Mouse (Mus musculus): Measurements from ENCODE around the gene Gm20715. TPM values are rescaled to one million over a fixed set of nuclear protein-coding genes. Genes with fewer than 3 reads are reported as not detected.
"Not testable (repeated sequence)": the region's sequence is repeated elsewhere in the genome, so short reads cannot be mapped to it uniquely, and the experiment has no call there.

Gene Gm20715
- polyA plus RNA-seq, 1 experiment: 2.4 TPM

DNA sequence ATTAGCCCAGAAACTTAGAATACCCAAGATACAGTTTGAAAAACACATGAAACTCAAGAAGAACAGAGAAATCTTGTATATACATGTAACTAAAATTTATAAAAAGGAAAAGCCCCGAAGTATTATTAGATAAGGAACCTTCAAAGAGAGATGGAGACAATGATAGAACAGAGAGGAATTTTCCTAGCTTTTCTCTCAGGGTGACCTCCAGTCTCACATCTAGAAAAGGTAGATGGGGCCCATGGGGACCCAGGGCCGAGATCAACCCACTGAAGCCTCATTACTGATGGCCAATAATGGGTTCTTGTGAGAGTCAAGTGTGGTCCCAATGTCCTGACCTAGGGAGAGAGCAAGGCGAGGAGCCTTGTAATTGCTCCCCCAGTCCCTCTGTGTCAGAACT lies 28.3 kb downstream of the Gm20715 start, which contains the start of gene Olfr1344:
Gene Olfr1344 (plus strand): TSS at position 301 of the 400 bp plus-strand sequence.
- no peak for TF ChIP-seq CTCF (IDR thresholded peaks at IDR 0.05; ENCODE audit: control insufficient read depth, insufficient read depth, insufficient replicate concordance, low read depth, low read length)
- no peak for TF ChIP-seq POLR2A (IDR thresholded peaks at IDR 0.05; ENCODE audit: control insufficient read depth, low read depth, low read length)
- Histone ChIP-seq H3K4me1 (ENCODE audit: control insufficient read depth, insufficient read depth, low read length) (peaks cover 10% of the 10 kb centered on the region), H3K27ac (ENCODE audit: control insufficient read depth, insufficient read depth, low read depth, low read length) (no peak within 1 kb of the TSS), H3K4me3 (ENCODE audit: control insufficient read depth, low read depth, low read length) (no peak within 1 kb of the TSS), H3K27me3 (ENCODE audit: control insufficient read depth, insufficient read depth, low read length) (no peaks in the 10 kb centered on the region), H3K36me3 (ENCODE audit: control insufficient read depth, insufficient read depth, low read length) (no peaks in the 10 kb centered on the region)

DNA sequence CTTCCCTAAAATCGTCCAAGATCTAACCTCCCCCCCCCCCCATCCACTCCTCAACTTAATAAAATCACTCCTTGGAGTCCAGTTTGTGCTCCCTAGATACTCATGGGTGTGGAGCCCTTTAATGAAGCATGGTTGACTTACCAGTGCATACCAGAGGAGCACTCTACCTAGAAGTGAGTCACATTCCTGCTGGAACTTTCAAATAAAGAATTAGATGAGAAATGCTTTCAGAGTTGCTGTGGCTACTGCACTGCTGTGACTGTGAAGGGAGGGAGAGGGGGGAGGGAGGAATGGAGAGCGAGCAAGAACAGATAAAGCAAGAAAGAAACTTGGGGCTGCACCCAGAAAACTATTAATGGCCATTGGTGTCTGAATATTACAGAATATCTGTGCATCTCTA lies 31.1 kb downstream of the Gm20715 start:
- no peaks in the 10 kb centered on the region for H3K27me3 ChIP-seq (ENCODE audit: control insufficient read depth, insufficient read depth, low read length)
- no peaks in the 10 kb centered on the region for H3K36me3 ChIP-seq (ENCODE audit: control insufficient read depth, insufficient read depth, low read length)
- H3K4me1 ChIP-seq (ENCODE audit: control insufficient read depth, insufficient read depth, low read length): peaks cover 5% of the 10 kb centered on the region
- no peak overlapping the region for H3K27ac ChIP-seq (ENCODE audit: control insufficient read depth, insufficient read depth, low read depth, low read length)
- H3K4me3 ChIP-seq (ENCODE audit: control insufficient read depth, low read depth, low read length): no peak overlapping the region
- no peak for TF ChIP-seq POLR2A (IDR thresholded peaks at IDR 0.05; ENCODE audit: control insufficient read depth, low read depth, low read length)
- TF ChIP-seq CTCF (IDR thresholded peaks at IDR 0.05; ENCODE audit: control insufficient read depth, insufficient read depth, insufficient replicate concordance, low read depth, low read length): no peak

DNA sequence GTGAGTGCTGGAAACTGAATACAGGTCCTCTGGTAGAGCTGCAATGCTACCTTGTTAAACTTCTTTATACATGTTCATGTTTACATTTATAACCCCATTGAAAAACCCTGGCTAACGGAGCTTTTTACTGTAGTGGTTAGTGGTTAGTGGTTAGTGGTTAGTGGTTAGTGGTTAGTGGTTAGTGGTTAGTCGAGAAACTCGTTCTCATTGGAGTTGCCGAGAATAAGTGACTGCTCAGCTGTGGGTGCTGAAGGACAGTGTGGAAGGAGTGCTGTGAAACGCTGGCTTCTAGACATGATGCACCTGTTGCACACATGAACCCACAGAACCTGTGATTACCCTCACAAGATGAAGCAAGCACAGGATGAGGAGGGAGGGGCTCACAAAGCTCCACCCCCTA lies 37.7 kb downstream of the Gm20715 start:
- Histone ChIP-seq H3K27ac (ENCODE audit: control insufficient read depth, insufficient read depth, low read depth, low read length) (no peak overlapping the region), H3K4me1 (ENCODE audit: control insufficient read depth, insufficient read depth, low read length) (no peaks in the 10 kb centered on the region), H3K36me3 (ENCODE audit: control insufficient read depth, insufficient read depth, low read length) (no peaks in the 10 kb centered on the region), H3K27me3 (ENCODE audit: control insufficient read depth, insufficient read depth, low read length) (no peaks in the 10 kb centered on the region), H3K4me3 (ENCODE audit: control insufficient read depth, low read depth, low read length) (no peak overlapping the region)
- no peak for TF ChIP-seq CTCF (IDR thresholded peaks at IDR 0.05; ENCODE audit: control insufficient read depth, insufficient read depth, insufficient replicate concordance, low read depth, low read length)
- TF ChIP-seq POLR2A (IDR thresholded peaks at IDR 0.05; ENCODE audit: control insufficient read depth, low read depth, low read length): no peak

DNA sequence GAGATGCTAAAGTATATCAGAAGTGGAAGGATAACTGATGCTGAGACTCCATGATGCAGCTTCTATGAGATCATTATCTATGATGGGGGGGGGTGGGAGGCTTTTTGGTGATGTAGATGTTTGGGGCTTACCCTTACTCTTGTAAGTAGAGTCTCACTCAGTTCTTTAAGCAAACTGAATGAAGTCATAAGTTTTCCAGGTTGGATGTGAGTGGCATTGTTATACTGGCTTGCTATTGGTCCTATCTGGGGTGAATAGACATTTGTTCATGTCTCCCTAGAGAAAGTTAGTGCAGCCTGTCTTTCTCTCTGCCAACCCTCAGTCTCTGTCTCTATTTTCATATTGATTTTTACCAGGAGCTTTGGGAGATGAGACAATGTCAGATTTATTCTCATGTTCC lies 45.8 kb downstream of the Gm20715 start, which contains the start of gene Olfr1336:
Gene Olfr1336 (plus strand): TSS at position 301 of the 400 bp plus-strand sequence.
- H3K4me3 ChIP-seq (ENCODE audit: control insufficient read depth, low read depth, low read length): no peak within 1 kb of the TSS
- no peak for TF ChIP-seq POLR2A (IDR thresholded peaks at IDR 0.05; ENCODE audit: control insufficient read depth, low read depth, low read length)
- no peak for TF ChIP-seq CTCF (IDR thresholded peaks at IDR 0.05; ENCODE audit: control insufficient read depth, insufficient read depth, insufficient replicate concordance, low read depth, low read length)
- H3K27ac ChIP-seq (ENCODE audit: control insufficient read depth, insufficient read depth, low read depth, low read length): no peak within 1 kb of the TSS
- H3K27me3 ChIP-seq (ENCODE audit: control insufficient read depth, insufficient read depth, low read length): no peaks in the 10 kb centered on the region
- no peaks in the 10 kb centered on the region for H3K4me1 ChIP-seq (ENCODE audit: control insufficient read depth, insufficient read depth, low read length)
- H3K36me3 ChIP-seq (ENCODE audit: control insufficient read depth, insufficient read depth, low read length): no peaks in the 10 kb centered on the region

DNA sequence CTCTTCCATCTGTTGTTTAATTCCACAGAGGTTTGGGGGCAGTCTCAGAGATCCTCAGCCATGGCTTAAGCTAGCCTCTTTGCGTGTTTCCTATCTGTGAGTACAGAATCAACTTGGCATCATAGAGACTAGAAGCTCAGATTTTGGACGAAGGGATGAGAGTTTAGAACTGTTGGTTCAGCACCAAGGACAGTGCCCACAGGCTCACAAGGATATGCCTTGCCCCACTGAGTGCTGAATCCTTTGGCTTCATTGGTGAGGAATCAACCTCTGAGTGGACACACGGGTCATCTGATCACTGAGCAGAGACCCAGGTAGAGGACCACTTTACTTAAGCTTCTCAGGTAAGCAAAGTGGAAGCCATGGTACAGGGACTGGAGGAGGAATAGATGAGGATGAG lies 46.3 kb downstream of the Gm20715 start:
- TF ChIP-seq POLR2A (IDR thresholded peaks at IDR 0.05; ENCODE audit: control insufficient read depth, low read depth, low read length) (no peak), CTCF (IDR thresholded peaks at IDR 0.05; ENCODE audit: control insufficient read depth, insufficient read depth, insufficient replicate concordance, low read depth, low read length) (no peak)
- H3K27me3 ChIP-seq (ENCODE audit: control insufficient read depth, insufficient read depth, low read length): no peaks in the 10 kb centered on the region
- H3K4me3 ChIP-seq (ENCODE audit: control insufficient read depth, low read depth, low read length): no peak overlapping the region
- H3K27ac ChIP-seq (ENCODE audit: control insufficient read depth, insufficient read depth, low read depth, low read length): no peak overlapping the region
- H3K36me3 ChIP-seq (ENCODE audit: control insufficient read depth, insufficient read depth, low read length): no peaks in the 10 kb centered on the region
- no peaks in the 10 kb centered on the region for H3K4me1 ChIP-seq (ENCODE audit: control insufficient read depth, insufficient read depth, low read length)

DNA sequence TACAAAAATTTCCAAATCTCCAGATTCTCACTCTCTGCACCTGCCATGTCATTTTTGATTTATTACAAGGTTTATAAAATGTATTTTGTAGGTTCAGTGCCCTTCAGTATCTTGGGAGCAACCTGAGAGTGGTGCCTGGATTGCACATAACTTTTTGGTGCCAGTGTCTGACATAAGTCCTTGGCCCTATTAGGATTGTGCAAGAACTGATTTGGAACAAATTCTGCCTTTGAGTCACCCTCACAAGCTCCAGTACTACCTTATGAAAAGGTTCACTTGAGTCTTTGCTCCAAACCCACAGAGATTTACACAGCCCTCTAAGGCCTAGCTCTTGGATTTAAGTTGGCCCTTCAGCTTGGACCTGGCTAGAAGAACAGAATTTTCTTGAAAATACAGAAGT lies 56.9 kb downstream of the Gm20715 start, which contains the start of gene Olfr1346:
Gene Olfr1346 (plus strand): TSS at position 151 of the 400 bp plus-strand sequence.
- H3K36me3 ChIP-seq (ENCODE audit: control insufficient read depth, insufficient read depth, low read length): no peaks in the 10 kb centered on the region
- H3K4me1 ChIP-seq (ENCODE audit: control insufficient read depth, insufficient read depth, low read length): no peaks in the 10 kb centered on the region
- no peaks in the 10 kb centered on the region for H3K27me3 ChIP-seq (ENCODE audit: control insufficient read depth, insufficient read depth, low read length)
- H3K4me3 ChIP-seq (ENCODE audit: control insufficient read depth, low read depth, low read length): no peak within 1 kb of the TSS
- TF ChIP-seq POLR2A (IDR thresholded peaks at IDR 0.05; ENCODE audit: control insufficient read depth, low read depth, low read length) (no peak), CTCF (IDR thresholded peaks at IDR 0.05; ENCODE audit: control insufficient read depth, insufficient read depth, insufficient replicate concordance, low read depth, low read length) (no peak)
- no peak within 1 kb of the TSS for H3K27ac ChIP-seq (ENCODE audit: control insufficient read depth, insufficient read depth, low read depth, low read length)

DNA sequence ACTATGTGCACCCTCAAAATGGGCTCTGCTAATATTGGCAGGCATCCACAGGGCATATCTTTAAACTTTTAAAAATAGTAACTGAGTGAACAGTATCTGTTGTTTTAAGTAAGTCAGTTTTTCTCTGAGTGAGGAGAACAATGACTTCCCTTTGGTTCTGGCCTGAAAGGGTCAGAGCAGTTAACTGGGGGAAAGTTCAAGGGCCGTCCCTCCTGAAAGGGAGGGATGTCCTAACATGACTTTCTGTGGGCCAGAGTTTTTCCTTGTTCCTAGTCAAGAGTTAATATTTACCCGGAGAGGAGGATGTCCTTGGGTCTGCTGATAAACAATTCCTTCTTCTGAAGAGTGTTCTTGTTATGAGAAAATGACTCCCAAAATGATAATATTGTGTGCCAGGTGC lies 67.6 kb downstream of the Gm20715 start:
- H3K27me3 ChIP-seq (ENCODE audit: control insufficient read depth, insufficient read depth, low read length); H3K4me1 ChIP-seq (ENCODE audit: control insufficient read depth, insufficient read depth, low read length); H3K27ac ChIP-seq (ENCODE audit: control insufficient read depth, insufficient read depth, low read depth, low read length); H3K4me3 ChIP-seq (ENCODE audit: control insufficient read depth, low read depth, low read length); H3K36me3 ChIP-seq (ENCODE audit: control insufficient read depth, insufficient read depth, low read length): not testable (repeated sequence)

DNA sequence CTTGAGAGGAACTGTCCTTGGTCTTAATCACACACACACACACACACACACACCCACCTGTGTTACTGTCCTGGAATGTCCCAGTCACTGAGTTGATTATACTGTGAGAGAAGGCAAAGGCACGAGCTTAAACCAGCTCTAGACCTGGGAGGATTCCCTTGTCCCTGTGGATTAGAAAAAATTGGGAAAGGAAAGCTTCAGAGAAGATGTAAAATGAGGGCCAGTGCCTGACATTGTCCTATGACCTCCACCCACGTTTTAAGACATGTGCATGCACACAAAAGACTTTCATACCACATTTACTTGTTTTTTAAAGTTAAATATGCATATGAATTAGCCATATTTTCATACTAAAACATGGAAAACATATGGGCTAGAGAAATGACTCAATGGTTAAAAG lies 76.8 kb downstream of the Gm20715 start, which contains the start of gene Olfr5:
Gene Olfr5 (minus strand): TSS at position 101 of the 400 bp plus-strand sequence.
- Histone ChIP-seq H3K27ac (ENCODE audit: control insufficient read depth, insufficient read depth, low read depth, low read length) (no peak within 1 kb of the TSS), H3K4me3 (ENCODE audit: control insufficient read depth, low read depth, low read length) (no peak within 1 kb of the TSS), H3K36me3 (ENCODE audit: control insufficient read depth, insufficient read depth, low read length) (no peaks in the 10 kb centered on the region), H3K4me1 (ENCODE audit: control insufficient read depth, insufficient read depth, low read length) (no peaks in the 10 kb centered on the region), H3K27me3 (ENCODE audit: control insufficient read depth, insufficient read depth, low read length) (no peaks in the 10 kb centered on the region)
- no peak for TF ChIP-seq POLR2A (IDR thresholded peaks at IDR 0.05; ENCODE audit: control insufficient read depth, low read depth, low read length)
- no peak for TF ChIP-seq CTCF (IDR thresholded peaks at IDR 0.05; ENCODE audit: control insufficient read depth, insufficient read depth, insufficient replicate concordance, low read depth, low read length)

Other genes with a start within 250 kb of the Gm20715 start
- 20.3 and 21.6 TPM in 2 replicates for gene Zfp444, start 238.1 kb upstream of the Gm20715 start, polyA plus RNA-seq (2012; rRNA removed)
- not detected in 2 replicates for gene Galp, start 213.2 kb upstream of the Gm20715 start, polyA plus RNA-seq (2012; rRNA removed)
- gene Zscan5b, start 188.0 kb upstream of the Gm20715 start, polyA plus RNA-seq (2012; rRNA removed): 2.5 and 2.6 TPM in 2 replicates
- gene Epp13, start 157.6 kb upstream of the Gm20715 start, polyA plus RNA-seq (2012; rRNA removed): 0.35 and 0.46 TPM in 2 replicates
- gene Zfp667, start 123.7 kb upstream of the Gm20715 start, polyA plus RNA-seq (2012; rRNA removed): 2.6 and 3.1 TPM in 2 replicates
- 1.2 and 1.7 TPM in 2 replicates for gene Zfp583, start 79.0 kb upstream of the Gm20715 start, polyA plus RNA-seq (2012; rRNA removed)
- 0.88 and 1.1 TPM in 2 replicates for gene Gm3854, start 66.5 kb upstream of the Gm20715 start, polyA plus RNA-seq (2012; rRNA removed)
- gene Zfp78, start 47.0 kb upstream of the Gm20715 start, polyA plus RNA-seq (2012; rRNA removed): 2.5 and 2.8 TPM in 2 replicates
- 2.6 and 2.9 TPM in 2 replicates for gene Zfp28, start 27.0 kb upstream of the Gm20715 start, polyA plus RNA-seq (2012; rRNA removed)
- gene Smim17, start 11.6 kb upstream of the Gm20715 start, polyA plus RNA-seq (2012; rRNA removed): 0.61 and 1.2 TPM in 2 replicates
- gene Olfr1344, start 28.4 kb downstream of the Gm20715 start, polyA plus RNA-seq (2012; rRNA removed): 2.5 and 3.0 TPM in 2 replicates
- 1.2 and 1.6 TPM in 2 replicates for gene Olfr1336, start 45.9 kb downstream of the Gm20715 start, polyA plus RNA-seq (2012; rRNA removed)
- gene Olfr1346, start 56.8 kb downstream of the Gm20715 start, polyA plus RNA-seq (2012; rRNA removed): 0.46 and 0.63 TPM in 2 replicates
- gene Olfr5, start 76.7 kb downstream of the Gm20715 start, polyA plus RNA-seq (2012; rRNA removed): 0.16 and 0.20 TPM in 2 replicates
- gene Olfr1347, start 89.5 kb downstream of the Gm20715 start, polyA plus RNA-seq (2012; rRNA removed): 0.11 TPM in 1 of 2 replicates, not detected in the other
- gene Olfr1348, start 98.5 kb downstream of the Gm20715 start, polyA plus RNA-seq (2012; rRNA removed): not detected in 2 replicates
- 0.79 and 0.86 TPM in 2 replicates for gene Olfr1349, start 112.7 kb downstream of the Gm20715 start, polyA plus RNA-seq (2012; rRNA removed)
- gene Olfr1350, start 154.6 kb downstream of the Gm20715 start, polyA plus RNA-seq (2012; rRNA removed): 0.12 TPM in 1 of 2 replicates, not detected in the other

Measured in testis, adult 2 months (tissue).